Mouse (Mus musculus) Patski (cell line): ENCODE measurements around the gene Ciapin1. TPM values are rescaled to one million over a fixed set of nuclear protein-coding genes. Genes with fewer than 3 reads are reported as not detected.

Experiments
- ATAC-seq: fragments of 100-300 bp; one replicate; pipeline ENCODE4 v1.8.0; 2021
- CTCF ChIA-PET: fragments of 350-600 bp; sonication (Branson Sonifier 250); formaldehyde crosslinking; loops from one replicate; lab custom pipeline; 2022; ENCODE audit warnings: inconsistent platforms; lab: Charles Lee
- POLR2A ChIA-PET: fragments of 350-600 bp; sonication (Branson Sonifier 250); formaldehyde crosslinking; loops from one replicate; lab custom pipeline; 2022; ENCODE audit warnings: antibody characterized with exemption, inconsistent platforms; lab: Charles Lee
- DNase-seq: peaks from one replicate; pipeline ENCODE4 v3.0.0-alpha.2; 2011; ENCODE audit warnings: low read depth, low spot score
- H3K27me3 ChIP-seq: fragments of 371-371 bp; one replicate; pipeline ENCODE4 v1.5.1; 2021
- CTCF ChIP-seq: fragments of 100-300 bp; IDR thresholded peaks from one replicate; pipeline ENCODE4 v1.5.1; 2021
- in situ Hi-C: fragments of 300-500 bp; cut with MboI; formaldehyde crosslinking; loops from 3 replicates; pipeline ENCODE4 v1.11.1; 2018; ENCODE audit warnings: low pct_unique_long_range_greater_than_20kb, mixed read lengths
- polyA plus RNA-seq: library from polyadenylated mRNA; unstranded; gene quantifications from one replicate; pipeline ENCODE4 v1.2.3, GENCODE M21; 2021

Ciapin1 gene
- polyA plus RNA-seq, 1 experiment from 2014 or later: 128 TPM

DNA sequence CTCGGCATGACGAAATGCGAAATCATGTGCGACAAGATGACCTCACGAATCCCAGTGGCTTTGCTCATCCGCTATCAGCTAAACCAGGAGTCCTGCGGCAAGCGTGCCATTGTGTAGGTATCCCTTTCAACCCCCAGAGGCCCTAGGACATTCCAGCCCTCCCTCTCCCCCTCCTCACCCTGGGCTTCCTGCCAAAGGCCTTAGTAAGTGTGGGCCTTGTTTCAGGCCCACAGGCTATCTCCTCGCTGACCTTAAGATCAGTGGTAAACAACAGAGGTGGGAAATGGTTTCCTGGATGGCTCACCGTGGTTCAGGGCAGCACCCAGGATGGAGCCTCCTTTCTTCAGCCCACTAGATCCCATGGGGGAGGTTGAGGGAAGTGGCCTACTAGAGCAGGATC, 60.1 kb downstream of the Ciapin1 start:
- TF ChIP-seq CTCF: no peak
- DNase-seq (no peak), ATAC-seq (no peak)
- in situ Hi-C loops: no loop called here
- no peaks in the 10 kb centered on the region for H3K27me3 ChIP-seq
- ChIA-PET CTCF (interaction anchor here (1.4 kb wide), 1 partner anchor 26 kb away, joined by 3 read pairs; no protein-coding TSS in a partner anchor), POLR2A (interaction anchor here (1.0 kb wide), 1 partner anchor 16 kb away, joined by 3 read pairs; no protein-coding TSS in a partner anchor)

DNA sequence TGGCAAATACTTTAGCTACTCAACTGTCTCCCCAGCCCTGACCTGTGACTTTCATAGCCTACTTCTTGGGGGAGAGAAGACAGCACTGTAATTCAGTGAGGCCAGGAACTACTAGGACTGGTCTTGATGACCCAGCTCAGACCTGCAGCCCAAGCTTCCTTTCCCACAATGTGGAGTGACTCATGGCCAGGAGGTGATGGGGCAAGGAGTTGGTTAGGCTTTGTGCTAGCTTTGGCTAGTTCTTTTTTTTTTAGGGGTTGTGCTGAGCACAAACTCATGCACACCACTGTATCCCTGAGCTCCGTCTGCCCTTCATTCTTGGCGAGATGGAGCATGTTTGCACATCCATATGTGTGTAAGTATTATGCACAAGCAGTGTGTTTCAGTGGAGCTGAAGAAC, 61.8 kb downstream of the Ciapin1 start:
- CTCF ChIA-PET: interaction anchor here (1.4 to 1.8 kb wide), 3 partner anchors 9 to 72 kb away, joined by 3 to 6 read pairs (median 6); no protein-coding TSS in a partner anchor
- in situ Hi-C loops: no loop called here
- H3K27me3 ChIP-seq: no peaks in the 10 kb centered on the region
- no peak for TF ChIP-seq CTCF
- no peak for DNase-seq
- POLR2A ChIA-PET: interaction anchor here (0.6 to 0.8 kb wide), 2 partner anchors 45 to 128 kb away, joined by 3 read pairs; no protein-coding TSS in a partner anchor
- ATAC-seq: no peak

DNA sequence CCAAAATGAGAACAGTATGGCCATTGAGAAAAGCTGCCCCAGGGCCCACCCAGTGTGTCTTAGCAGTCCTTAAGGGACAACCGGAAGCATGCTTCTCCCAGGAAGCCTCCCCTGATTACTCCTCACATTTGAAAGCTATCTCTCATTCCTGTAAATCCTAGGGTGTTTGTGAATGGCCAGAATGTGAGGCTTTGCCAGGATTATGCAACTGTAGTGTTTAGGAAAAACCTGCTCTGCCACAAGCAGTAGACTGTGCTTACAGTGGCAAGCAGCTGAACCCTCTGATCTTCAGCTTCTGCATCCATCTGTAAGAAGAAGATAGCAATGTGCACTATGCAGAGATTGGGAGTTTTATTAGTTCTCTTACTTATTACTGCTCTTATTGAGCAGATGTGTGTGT, 63.6 kb downstream of the Ciapin1 start:
- ChIA-PET CTCF (interaction anchor here (1.2 to 2.6 kb wide), 2 partner anchors 11 to 28 kb away, joined by 4 to 12 read pairs; no protein-coding TSS in a partner anchor), POLR2A (no interaction called here)
- H3K27me3 ChIP-seq: no peaks in the 10 kb centered on the region
- no peak for DNase-seq
- in situ Hi-C loops: no loop called here
- TF ChIP-seq CTCF: no peak
- ATAC-seq: no peak

DNA sequence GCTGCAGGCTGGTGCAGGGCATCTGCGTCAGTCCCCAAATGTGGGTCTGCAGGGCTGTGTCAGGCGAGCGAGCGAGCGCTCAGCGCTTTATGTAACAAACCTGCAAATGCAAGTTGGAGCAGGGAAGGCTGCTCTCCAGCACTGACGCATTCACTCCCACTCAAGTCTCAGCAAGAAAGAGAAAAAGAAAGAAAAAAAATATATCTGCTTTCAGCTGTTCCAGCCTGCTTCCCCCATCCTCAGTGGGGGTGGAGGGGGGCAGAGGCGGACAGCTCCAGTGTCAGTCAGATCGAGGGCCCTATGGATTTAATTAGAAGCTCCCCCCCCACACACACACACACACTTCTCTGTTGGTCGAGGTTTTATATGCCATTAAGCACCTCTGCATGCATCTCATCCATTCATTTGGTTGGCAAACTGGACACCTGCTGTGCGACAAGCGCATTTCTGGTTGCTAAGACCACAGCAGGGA, 64.4 kb downstream of the Ciapin1 start:
- TF ChIP-seq CTCF: no peak
- DNase-seq: no peak
- POLR2A ChIA-PET: interaction anchor here (0.6 kb wide), 1 partner anchor 10 kb away, joined by 3 read pairs; no protein-coding TSS in a partner anchor
- in situ Hi-C loops: no loop called here
- no peak for ATAC-seq
- H3K27me3 ChIP-seq: no peaks in the 10 kb centered on the region
- CTCF ChIA-PET: interaction anchor here (1.2 to 2.6 kb wide), 3 partner anchors 12 to 41 kb away, joined by 4 to 12 read pairs (median 6); no protein-coding TSS in a partner anchor

DNA sequence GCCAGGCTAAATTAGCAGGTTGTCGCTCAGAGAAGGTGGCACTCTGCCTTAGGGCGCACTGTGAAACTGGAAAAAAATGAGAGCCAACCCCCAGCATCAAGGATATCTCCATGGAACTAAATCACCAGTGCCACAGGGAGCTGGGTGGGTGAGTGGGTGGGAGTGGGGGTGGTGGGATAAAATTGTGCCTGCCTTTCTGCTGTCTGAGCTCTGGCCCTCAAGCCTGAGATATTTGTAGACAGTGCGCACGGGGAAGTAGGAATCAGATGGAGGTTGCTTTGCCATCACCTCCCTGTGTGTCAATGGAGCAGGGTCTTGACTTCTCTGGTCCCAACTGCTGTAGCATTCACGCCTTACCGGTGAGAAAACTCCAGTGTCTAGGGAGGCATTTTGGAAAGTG, 65.1 kb downstream of the Ciapin1 start:
- ATAC-seq (no peak), DNase-seq (no peak)
- in situ Hi-C loops: no loop called here
- POLR2A ChIA-PET: interaction anchor here (1.2 to 1.3 kb wide), 2 partner anchors 9 to 11 kb away, joined by 3 to 8 read pairs; no protein-coding TSS in a partner anchor
- no peak for TF ChIP-seq CTCF
- H3K27me3 ChIP-seq: no peaks in the 10 kb centered on the region
- CTCF ChIA-PET: interaction anchor here (0.8 to 2.6 kb wide), 5 partner anchors 8 to 42 kb away, joined by 3 to 12 read pairs (median 4); no protein-coding TSS in a partner anchor

DNA sequence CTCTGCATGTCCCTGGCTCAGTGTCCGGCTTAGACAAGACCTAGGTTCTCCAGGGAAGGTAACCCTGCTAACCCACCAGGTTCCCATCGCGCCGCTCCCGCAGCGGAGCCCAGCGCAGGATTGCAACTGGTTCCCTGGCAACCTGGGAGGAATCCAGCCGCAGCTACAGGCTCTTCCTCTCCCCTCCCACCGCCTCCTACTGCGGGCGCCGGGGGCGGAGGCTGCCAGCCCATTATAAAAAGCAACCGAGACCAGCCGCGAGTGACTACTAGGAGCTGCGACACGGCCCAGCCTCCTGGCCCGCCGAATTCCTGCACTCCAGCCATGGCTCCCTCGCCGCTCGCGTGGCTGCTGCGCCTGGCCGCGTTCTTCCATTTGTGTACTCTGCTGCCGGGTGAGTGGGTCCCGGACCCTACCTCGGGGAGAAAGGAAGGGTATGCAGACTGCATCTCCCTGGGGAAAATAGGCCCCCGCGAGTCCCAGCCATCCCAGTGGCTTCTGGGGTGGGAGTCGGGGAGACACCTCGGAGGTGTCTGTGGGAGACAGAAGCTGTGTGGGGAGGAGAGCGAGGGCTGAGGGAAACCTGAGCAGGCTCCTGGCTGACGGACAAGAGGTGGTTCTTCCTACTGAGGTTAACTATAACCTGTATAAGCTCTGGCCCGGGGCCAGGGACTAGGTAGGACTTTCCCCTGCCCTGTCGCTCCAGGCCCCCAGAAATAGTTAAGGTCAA, 66.1 kb downstream of the Ciapin1 start, which contains the start of gene Cx3cl1:
TSS of gene Cx3cl1 (plus strand) at position 69 of the 730 bp plus-strand sequence.
- in situ Hi-C loops: no loop called here
- CTCF ChIA-PET: interaction anchor here (0.8 to 2.6 kb wide), 8 partner anchors 9 to 60 kb away, joined by 3 to 12 read pairs (median 4); partner anchors contain the start of gene Ccl17
- DNase-seq (peak; percentile 55), ATAC-seq (peak; percentile 80)
- POLR2A ChIA-PET: interaction anchor here (0.7 to 1.8 kb wide), 5 partner anchors 9 to 18 kb away, joined by 3 to 8 read pairs (median 3); no protein-coding TSS in a partner anchor
- no peak for TF ChIP-seq CTCF
- H3K27me3 ChIP-seq: no peaks in the 10 kb centered on the region

DNA sequence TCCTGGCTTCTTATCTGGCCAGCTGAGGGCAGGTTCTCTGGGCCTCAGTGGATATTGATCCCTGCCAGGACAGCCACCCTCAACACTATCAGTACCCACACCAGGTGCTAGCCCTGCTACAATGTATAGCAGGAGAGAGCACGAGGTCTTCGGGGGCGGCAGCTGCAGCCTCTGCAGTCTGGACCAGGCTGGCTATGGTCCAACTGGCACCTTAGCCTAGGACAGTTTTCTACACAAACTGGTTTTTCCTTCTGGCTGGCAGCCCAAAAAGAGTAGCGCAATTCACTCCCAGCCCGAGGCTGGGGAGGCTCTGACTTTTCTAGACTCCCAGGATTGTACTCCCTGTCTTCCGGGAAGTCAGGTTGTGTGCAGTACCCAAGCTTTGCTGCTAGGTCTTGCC, 67.2 kb downstream of the Ciapin1 start:
- CTCF ChIA-PET: interaction anchor here (1.2 to 1.6 kb wide), 3 partner anchors 16 to 39 kb away, joined by 3 to 4 read pairs (median 3); partner anchors contain the start of gene Ccl17

More for the DNA sequence above, 67.2 kb downstream of the Ciapin1 start:
- in situ Hi-C loops: no loop called here
- H3K27me3 ChIP-seq: no peaks in the 10 kb centered on the region
- DNase-seq (no peak), ATAC-seq (no peak)
- no peak for TF ChIP-seq CTCF
- POLR2A ChIA-PET: interaction anchor here (0.6 to 1.8 kb wide), 3 partner anchors 10 to 152 kb away, joined by 3 to 4 read pairs (median 3); no protein-coding TSS in a partner anchor

Other genes starting within 250 kb of the Ciapin1 start
- gene Rspry1, start 236.4 kb downstream of the Ciapin1 start, polyA plus RNA-seq: 25.9 TPM
- gene Fam192a, start 236.4 kb downstream of the Ciapin1 start, polyA plus RNA-seq: 75.9 TPM
- gene Arl2bp, start 171.8 kb downstream of the Ciapin1 start, polyA plus RNA-seq: 103 TPM
- 0.56 TPM for gene Pllp, start 142.1 kb downstream of the Ciapin1 start, polyA plus RNA-seq
- not detected for gene Ccl22, start 92.8 kb downstream of the Ciapin1 start, polyA plus RNA-seq
- gene Cx3cl1, start 66.3 kb downstream of the Ciapin1 start, polyA plus RNA-seq: 38.7 TPM
- 14.5 TPM for gene Ccl17, start 27.9 kb downstream of the Ciapin1 start, polyA plus RNA-seq
- gene Coq9, start within 50 bp of the Ciapin1 start, polyA plus RNA-seq: 114 TPM
- gene Polr2c, start 19.1 kb upstream of the Ciapin1 start, polyA plus RNA-seq: 110 TPM
- gene Dok4, start 38.0 kb upstream of the Ciapin1 start, polyA plus RNA-seq: 46.4 TPM
- gene Ccdc102a, start 79.7 kb upstream of the Ciapin1 start, polyA plus RNA-seq: 39.7 TPM
- gene Adgrg5, start 85.3 kb upstream of the Ciapin1 start, polyA plus RNA-seq: not detected
- gene Adgrg1, start 136.4 kb upstream of the Ciapin1 start, polyA plus RNA-seq: 294 TPM
- gene Adgrg3, start 179.3 kb upstream of the Ciapin1 start, polyA plus RNA-seq: 0.31 TPM
- gene Drc7, start 216.7 kb upstream of the Ciapin1 start, polyA plus RNA-seq: 0.33 TPM
- 28.2 TPM for gene Katnb1, start 242.8 kb upstream of the Ciapin1 start, polyA plus RNA-seq